In genomic region chr11:76795326-76795725, GRCm38 (mm10) we compare ENCODE assay signal across 30 mouse cellular contexts. TPM values are rescaled to one million over a fixed set of nuclear protein-coding genes. Genes with fewer than 3 reads are reported as not detected.
DNase-seq lines count a peak whose midpoint lies in the region; ATAC-seq and TF ChIP-seq lines count a peak whose summit lies in the region.
"Had no signal": no experiment of that assay in that cellular context is flagged by ENCODE, and none has a peak within 500 bp of the region (broad histone marks: within the 10 kb centered on the region; RNA-seq: fewer than 3 reads in every experiment).

No protein-coding gene starts in this region.

- peak; percentile 49 for DNase-seq in gastrocnemius, adult 18-20 months (ENCODE audit: low spot score)
- no peak for DNase-seq in gastrocnemius, postnatal 25 days
- DNase-seq in hindbrain, postnatal 0 days (ENCODE audit: low spot score) = peak; percentile 29
- no peak for DNase-seq in hindbrain, embryonic 11.5 days (ENCODE audit: low spot score)
- DNase-seq in R1 (ENCODE audit: low read depth, low spot score) = peak; percentile 45
- peak; percentile 35 for DNase-seq in skeletal muscle tissue, adult 2 months (ENCODE audit: low read depth, low spot score)
- DNase-seq in kidney, postnatal 25 days = no peak
- DNase-seq: adrenal gland, postnatal 36 days; cerebellum, adult 2 months; cerebellum, postnatal 25 days; forebrain, postnatal 0 days; gastrocnemius, postnatal 14 days; heart, postnatal 4 days; kidney, adult 11 months; kidney, postnatal 14 days; thymus, postnatal 14 days had no signal

- no peak overlapping the region for H3K27ac ChIP-seq in hindbrain, postnatal 0 days
- no peak overlapping the region for H3K27ac ChIP-seq in hindbrain, embryonic 11.5 days (ENCODE audit: low read depth, low read length)
- H3K27ac ChIP-seq: embryonic facial prominence, embryonic 10.5 days; embryonic facial prominence, embryonic 15.5 days; forebrain, embryonic 12.5 days; hindbrain, embryonic 14.5 days; limb, embryonic 13.5 days; lung, embryonic 15.5 days; midbrain, embryonic 10.5 days; neural tube, embryonic 12.5 days had no signal

- 74% methylated on average over 5 of the region's 5 CpGs for WGBS in hindbrain, postnatal 0 days
- WGBS in hindbrain, embryonic 11.5 days = 94% methylated on average over 5 of the region's 5 CpGs

- TF ChIP-seq CTCF in hindbrain, postnatal 0 days (IDR thresholded peaks at IDR 0.05; ENCODE audit: low read depth) = no peak

- H3K27me3 ChIP-seq in hindbrain, postnatal 0 days (ENCODE audit: insufficient read depth, low read length) = no peaks in the 10 kb centered on the region
- no peaks in the 10 kb centered on the region for H3K27me3 ChIP-seq in hindbrain, embryonic 11.5 days (ENCODE audit: control insufficient read depth, insufficient read depth, low read length)
- H3K27me3 ChIP-seq: embryonic facial prominence, embryonic 15.5 days; forebrain, embryonic 12.5 days; heart, embryonic 12.5 days; limb, embryonic 13.5 days; lung, embryonic 15.5 days; neural tube, embryonic 12.5 days had no signal

- peaks cover 48% of the 10 kb centered on the region for H3K36me3 ChIP-seq in hindbrain, postnatal 0 days (ENCODE audit: insufficient read depth, low read length)
- no peaks in the 10 kb centered on the region for H3K36me3 ChIP-seq in hindbrain, embryonic 11.5 days (ENCODE audit: control insufficient read depth, insufficient read depth, low read length)

- H3K9ac ChIP-seq in hindbrain, postnatal 0 days (replicated peaks; ENCODE audit: low read length) = no peak overlapping the region
- no peak overlapping the region for H3K9ac ChIP-seq in hindbrain, embryonic 11.5 days (ENCODE audit: low read depth, low read length)
- H3K9ac ChIP-seq: embryonic facial prominence, embryonic 15.5 days; forebrain, embryonic 12.5 days; forebrain, postnatal 0 days; heart, embryonic 12.5 days; hindbrain, embryonic 14.5 days; limb, embryonic 13.5 days; lung, embryonic 15.5 days; neural tube, embryonic 12.5 days had no signal

- ATAC-seq in hindbrain, postnatal 0 days = no peak
- ATAC-seq in hindbrain, embryonic 11.5 days (ENCODE audit: low FRiP score) = no peak
- ATAC-seq: activated CD4-positive, CD25-positive, alpha-beta regulatory T cell, adult 4 months; forebrain, postnatal 0 days; inflammation-experienced regulatory T-cells, adult 6 months; midbrain, embryonic 16.5 days had no signal

- no peaks in the 10 kb centered on the region for H3K9me3 ChIP-seq in hindbrain, postnatal 0 days (ENCODE audit: low read length)
- no peaks in the 10 kb centered on the region for H3K9me3 ChIP-seq in hindbrain, embryonic 11.5 days (ENCODE audit: control insufficient read depth, low read length)
- H3K9me3 ChIP-seq: embryonic facial prominence, embryonic 10.5 days; embryonic facial prominence, embryonic 15.5 days; forebrain, embryonic 12.5 days; heart, embryonic 12.5 days; limb, embryonic 13.5 days; lung, embryonic 15.5 days; midbrain, embryonic 10.5 days; neural tube, embryonic 12.5 days had no signal

- H3K4me3 ChIP-seq in hindbrain, postnatal 0 days (ENCODE audit: low read length) = no peak overlapping the region
- no peak overlapping the region for H3K4me3 ChIP-seq in hindbrain, embryonic 11.5 days (ENCODE audit: low read depth, low read length)
- H3K4me3 ChIP-seq: embryonic facial prominence, embryonic 10.5 days; embryonic facial prominence, embryonic 15.5 days; forebrain, embryonic 12.5 days; heart, embryonic 12.5 days; limb, embryonic 13.5 days; lung, embryonic 15.5 days; midbrain, embryonic 10.5 days; myocyte; neural tube, embryonic 12.5 days had no signal

- H3K4me1 ChIP-seq in hindbrain, postnatal 0 days (ENCODE audit: insufficient read depth, low read length) = no peaks in the 10 kb centered on the region
- H3K4me1 ChIP-seq in hindbrain, embryonic 11.5 days (replicated peaks; ENCODE audit: control insufficient read depth, insufficient read depth, low read length) = no peaks in the 10 kb centered on the region
- H3K4me1 ChIP-seq: embryonic facial prominence, embryonic 10.5 days; embryonic facial prominence, embryonic 15.5 days; forebrain, embryonic 12.5 days; heart, embryonic 12.5 days; limb, embryonic 13.5 days; lung, embryonic 15.5 days; midbrain, embryonic 10.5 days; neural tube, embryonic 12.5 days had no signal

- no peak overlapping the region for H3K4me2 ChIP-seq in hindbrain, postnatal 0 days (ENCODE audit: low read depth, low read length)
- H3K4me2 ChIP-seq in hindbrain, embryonic 11.5 days (replicated peaks; ENCODE audit: low read depth, low read length) = no peak overlapping the region
- H3K4me2 ChIP-seq: embryonic facial prominence, embryonic 15.5 days; forebrain, embryonic 12.5 days; heart, embryonic 12.5 days; hindbrain, embryonic 14.5 days; limb, embryonic 13.5 days; liver, embryonic 11.5 days; lung, embryonic 15.5 days; neural tube, embryonic 12.5 days had no signal

RNA-seq across cellular contexts. Expression of gene Gosr1, which starts 31.9 kb away (rescaled TPM):
- 10 to 100 TPM; 22.7 to 24.5 TPM for total RNA-seq in gastrocnemius, adult 18-20 months (2021)
- total RNA-seq in gastrocnemius, postnatal 25 days (2021) = 10 to 100 TPM; 17.6 to 18.6 TPM
- 29.8 and 40.0 TPM in 2 replicates for total RNA-seq in hindbrain, postnatal 0 days (2014; rRNA removed)
- 25.4 and 25.7 TPM in 2 replicates for polyA plus RNA-seq in hindbrain, postnatal 0 days (2015; fragmentation: Nextera tagmentation; extraction: Ambion mirVana)
- polyA plus RNA-seq in hindbrain, embryonic 11.5 days (2014; fragmentation: Nextera tagmentation; extraction: Ambion mirVana) = 28.3 and 28.4 TPM in 2 replicates

RNA-seq across cellular contexts. Expression of gene Cpd, which starts 51.5 kb away (rescaled TPM):
- total RNA-seq in gastrocnemius, adult 18-20 months (2021) = 10 to 100 TPM; 26.2 to 29.0 TPM
- total RNA-seq in gastrocnemius, postnatal 25 days (2021) = 10 to 100 TPM; 26.3 to 30.5 TPM
- total RNA-seq in hindbrain, postnatal 0 days (2014; rRNA removed) = 34.7 and 41.3 TPM in 2 replicates
- 3.9 and 5.7 TPM in 2 replicates for polyA plus RNA-seq in hindbrain, postnatal 0 days (2015; fragmentation: Nextera tagmentation; extraction: Ambion mirVana)
- polyA plus RNA-seq in hindbrain, embryonic 11.5 days (2014; fragmentation: Nextera tagmentation; extraction: Ambion mirVana) = 15.4 and 16.0 TPM in 2 replicates

Comparison
In these comparisons a context has a peak if more than half of its experiments do, and no peak if none do; other contexts are left out.
1. DNase-seq: peak in gastrocnemius, adult 18-20 months (single experiment), hindbrain, postnatal 0 days (single experiment), R1 (single experiment) and skeletal muscle tissue, adult 2 months (single experiment); none in gastrocnemius, postnatal 25 days (single experiment), hindbrain, embryonic 11.5 days (single experiment) and kidney, postnatal 25 days (0 of 2).